In genomic region chr6:102438353-102438752, GRCm38 (mm10) we compare ENCODE assay signal across 17 mouse cellular contexts.
"Had no signal": no experiment of that assay in that cellular context is flagged by ENCODE, and none has a peak within 500 bp of the region (broad histone marks: within the 10 kb centered on the region; RNA-seq: fewer than 3 reads in every experiment).

No protein-coding gene starts in this region.

- H3K9me3 ChIP-seq: lung, embryonic 15.5 days; megakaryocyte, embryonic 14.5 days; midbrain, embryonic 13.5 days; midbrain, embryonic 15.5 days; neural tube, embryonic 12.5 days; stomach, embryonic 15.5 days had no signal

- H3K4me3 ChIP-seq: lung, embryonic 15.5 days; megakaryocyte, embryonic 14.5 days; midbrain, embryonic 13.5 days; midbrain, embryonic 15.5 days; neural tube, embryonic 12.5 days; stomach, embryonic 15.5 days had no signal

- H3K36me3 ChIP-seq: lung, embryonic 15.5 days; midbrain, embryonic 13.5 days; midbrain, embryonic 15.5 days; neural tube, embryonic 12.5 days; stomach, embryonic 15.5 days had no signal

- H3K4me1 ChIP-seq: lung, embryonic 15.5 days; megakaryocyte, embryonic 14.5 days; midbrain, embryonic 13.5 days; midbrain, embryonic 15.5 days; neural tube, embryonic 12.5 days; stomach, embryonic 15.5 days had no signal

- H3K27ac ChIP-seq: lung, embryonic 15.5 days; macrophage; midbrain, embryonic 13.5 days; midbrain, embryonic 15.5 days; neural tube, embryonic 12.5 days; stomach, embryonic 15.5 days; stomach, postnatal 0 days had no signal

- H3K27me3 ChIP-seq: lung, embryonic 15.5 days; megakaryocyte, embryonic 14.5 days; midbrain, embryonic 13.5 days; midbrain, embryonic 15.5 days; neural tube, embryonic 12.5 days; stomach, embryonic 15.5 days had no signal

- ATAC-seq: lung, postnatal 0 days; midbrain, embryonic 13.5 days; midbrain, embryonic 15.5 days had no signal

- H3K4me2 ChIP-seq: lung, embryonic 15.5 days; midbrain, embryonic 11.5 days; midbrain, embryonic 13.5 days; midbrain, embryonic 15.5 days; neural tube, embryonic 12.5 days; stomach, embryonic 15.5 days had no signal

- H3K9ac ChIP-seq: lung, embryonic 15.5 days; midbrain, embryonic 13.5 days; midbrain, embryonic 15.5 days; neural tube, embryonic 12.5 days; stomach, embryonic 15.5 days had no signal

- DNase-seq: lung, adult 2 months; lung, postnatal 14 days; lung, postnatal 36 days; right cerebral cortex, postnatal 14 days; thymus, adult 18-20 months; thymus, postnatal 14 days; thymus, postnatal 36 days had no signal
